Mouse (Mus musculus): ENCODE results near the gene Golim4. TPM values are rescaled to one million over a fixed set of nuclear protein-coding genes. Genes with fewer than 3 reads are reported as not detected.

Gene Golim4
- total RNA-seq, 2 experiments from 2014 or later = 14.2 to 14.8 TPM

DNA sequence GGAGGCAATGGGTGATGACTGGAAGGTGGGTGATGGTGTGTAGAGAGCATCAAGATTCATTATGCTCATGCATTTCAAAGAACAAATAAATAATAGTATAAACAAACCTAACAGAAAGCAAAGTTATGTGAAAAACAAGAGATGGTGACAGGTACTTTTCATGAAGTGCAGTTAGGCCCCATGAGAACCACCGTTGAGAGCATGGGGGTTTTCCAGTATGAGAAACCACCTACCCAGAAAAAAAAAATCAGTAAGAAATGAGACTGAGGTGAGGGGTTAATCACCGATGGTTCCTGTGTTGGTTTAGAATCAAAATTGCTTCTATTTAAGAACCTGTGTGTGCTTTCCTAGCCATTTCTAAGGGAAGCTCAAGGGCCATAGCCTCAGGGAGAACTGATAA, 121.9 kb downstream of the Golim4 start:
- intact Hi-C loops (cut with DNase I) = no loop called here
- no peak for DNase-seq (ENCODE audit: extremely low spot score in 1 of 2, low spot score in 2 of 2)

Other genes starting within 250 kb of the Golim4 start
- not detected for gene Gm29133, start 208.8 kb downstream of the Golim4 start, total RNA-seq (2021)
- gene Fstl5, start 117.3 kb upstream of the Golim4 start, total RNA-seq (2021) = 10 to 100 TPM; 30.4 to 30.6 TPM